8 mouse cellular contexts compared by ENCODE assay signal in the genomic region with DNA sequence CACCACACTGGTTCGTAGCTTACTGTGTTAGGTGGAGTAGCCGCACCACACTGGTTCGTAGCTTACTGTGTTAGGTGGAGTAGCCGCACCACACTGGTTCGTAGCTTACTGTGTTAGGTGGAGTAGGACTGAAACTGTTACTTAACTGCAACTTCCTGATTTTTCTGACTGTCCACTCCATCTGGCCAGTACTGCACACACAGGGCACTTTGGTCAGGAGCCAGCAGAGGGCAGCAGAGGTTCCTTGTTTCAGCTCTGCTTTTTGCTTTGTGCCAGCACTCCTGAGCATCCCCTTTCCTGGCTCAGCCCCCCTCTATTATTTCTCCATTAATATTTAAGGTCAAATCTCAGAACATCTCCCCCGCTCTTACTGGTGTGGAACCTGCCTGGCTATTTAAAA.
DNase-seq lines count a peak whose midpoint lies in the region; ATAC-seq and TF ChIP-seq lines count a peak whose summit lies in the region.

No protein-coding gene starts in this region.

- no peaks in the 10 kb centered on the region for H3K4me1 ChIP-seq in E14TG2a.4 (replicated peaks; ENCODE audit: low read depth, low read length)
- no peaks in the 10 kb centered on the region for H3K4me1 ChIP-seq in forebrain, embryonic 15.5 days
- H3K4me1 ChIP-seq in hindbrain, embryonic 11.5 days (replicated peaks; ENCODE audit: control insufficient read depth, insufficient read depth, low read length), result no peaks in the 10 kb centered on the region
- no peaks in the 10 kb centered on the region for H3K4me1 ChIP-seq in lung, embryonic 16.5 days (replicated peaks; ENCODE audit: control insufficient read depth, insufficient read depth, low read length)

- H3K4me2 ChIP-seq in forebrain, embryonic 15.5 days (replicated peaks), result no peak overlapping the region
- no peak overlapping the region for H3K4me2 ChIP-seq in hindbrain, embryonic 11.5 days (replicated peaks; ENCODE audit: low read depth, low read length)
- H3K4me2 ChIP-seq in lung, embryonic 16.5 days (ENCODE audit: low read depth, low read length), result no peak overlapping the region

- DNase-seq in c-Kit-positive CD71-positive TER-119-positive erythroid progenitor cells, embryonic 14.5 days (ENCODE audit: low spot score), result peak; percentile 7
- DNase-seq in hindbrain, embryonic 11.5 days (ENCODE audit: low spot score), result peak; percentile 83
- peak; percentile 87 for DNase-seq in layer of hippocampus, adult 9-10 months (ENCODE audit: low spot score)
- DNase-seq in ovary, postnatal 36 days (ENCODE audit: low spot score), result peak; percentile 74
- DNase-seq in thymus, postnatal 25 days, result peak; percentile 35

- H3K9me3 ChIP-seq in E14TG2a.4 (ENCODE audit: low read length), result no peaks in the 10 kb centered on the region
- H3K9me3 ChIP-seq in forebrain, embryonic 15.5 days, result no peaks in the 10 kb centered on the region
- no peaks in the 10 kb centered on the region for H3K9me3 ChIP-seq in hindbrain, embryonic 11.5 days (ENCODE audit: control insufficient read depth, low read length)
- H3K9me3 ChIP-seq in lung, embryonic 16.5 days (ENCODE audit: control insufficient read depth, low read length), result no peaks in the 10 kb centered on the region

- no peak overlapping the region for H3K4me3 ChIP-seq in E14TG2a.4 (replicated peaks; ENCODE audit: low read length)
- no peak overlapping the region for H3K4me3 ChIP-seq in forebrain, embryonic 15.5 days
- H3K4me3 ChIP-seq in hindbrain, embryonic 11.5 days (ENCODE audit: low read depth, low read length), result no peak overlapping the region
- no peak overlapping the region for H3K4me3 ChIP-seq in lung, embryonic 16.5 days (ENCODE audit: low read length)

- no peak overlapping the region for H3K27ac ChIP-seq in forebrain, embryonic 15.5 days (replicated peaks)
- no peak overlapping the region for H3K27ac ChIP-seq in hindbrain, embryonic 11.5 days (ENCODE audit: low read depth, low read length)
- H3K27ac ChIP-seq in lung, embryonic 16.5 days (ENCODE audit: low read length), result no peak overlapping the region

- TF ChIP-seq CTCF in E14TG2a.4 (conservative IDR thresholded peaks at IDR 0.05; ENCODE audit: low read length), result peak; percentile 63

- H3K27me3 ChIP-seq in E14TG2a.4 (ENCODE audit: insufficient read depth, low read length), result no peaks in the 10 kb centered on the region
- no peaks in the 10 kb centered on the region for H3K27me3 ChIP-seq in forebrain, embryonic 15.5 days
- H3K27me3 ChIP-seq in hindbrain, embryonic 11.5 days (ENCODE audit: control insufficient read depth, insufficient read depth, low read length), result no peaks in the 10 kb centered on the region
- H3K27me3 ChIP-seq in lung, embryonic 16.5 days (ENCODE audit: control insufficient read depth, insufficient read depth, low read depth, low read length), result no peaks in the 10 kb centered on the region

- peak; percentile 77 for ATAC-seq in forebrain, embryonic 15.5 days (replicated peaks)
- peak; percentile 86 for ATAC-seq in hindbrain, embryonic 11.5 days (ENCODE audit: low FRiP score)
- peak; percentile 56 for ATAC-seq in lung, embryonic 16.5 days (ENCODE audit: low read depth)

- H3K9ac ChIP-seq in forebrain, embryonic 15.5 days (replicated peaks), result no peak overlapping the region
- no peak overlapping the region for H3K9ac ChIP-seq in hindbrain, embryonic 11.5 days (ENCODE audit: low read depth, low read length)
- no peak overlapping the region for H3K9ac ChIP-seq in lung, embryonic 16.5 days (ENCODE audit: low read length)

- no peaks in the 10 kb centered on the region for H3K36me3 ChIP-seq in E14TG2a.4 (ENCODE audit: insufficient read depth, low read length)
- H3K36me3 ChIP-seq in forebrain, embryonic 15.5 days, result no peaks in the 10 kb centered on the region
- H3K36me3 ChIP-seq in hindbrain, embryonic 11.5 days (ENCODE audit: control insufficient read depth, insufficient read depth, low read length), result no peaks in the 10 kb centered on the region
- H3K36me3 ChIP-seq in lung, embryonic 16.5 days (ENCODE audit: control insufficient read depth, insufficient read depth, low read length), result no peaks in the 10 kb centered on the region

- WGBS in forebrain, embryonic 15.5 days, result 79% methylated on average over 6 of the region's 6 CpGs
- 79% methylated on average over 6 of the region's 6 CpGs for WGBS in hindbrain, embryonic 11.5 days
- 63% methylated on average over 6 of the region's 6 CpGs for WGBS in lung, embryonic 16.5 days

Comparison
In these comparisons a context has a peak if more than half of its experiments do, and no peak if none do; other contexts are left out.
1. DNase-seq: peak in every context shown above with its lines; median percentile 87 in layer of hippocampus, adult 9-10 months; 83 in hindbrain, embryonic 11.5 days; 74 in ovary, postnatal 36 days; 35 in thymus, postnatal 25 days; 7 in c-Kit-positive CD71-positive TER-119-positive erythroid progenitor cells, embryonic 14.5 days.